Mouse (Mus musculus) MEL (cell line): ENCODE data around the gene Tnfrsf23.
A peak's percentile ranks its signal among the peaks of the same experiment; 100 is the strongest.

Source experiments
- CTCF ChIP-seq, 3 experiments: IDR thresholded peaks in 2 of 3; conservative IDR thresholded peaks in 1 of 3; 2 replicates each; pipeline ENCODE4 v1.5.1; 2011 to 2012; ENCODE audit warnings: low read length in 3 of 3, low read depth in 2 of 3, mild to moderate bottlenecking in 2 of 3, improper control_type of control experiment in 1 of 3, inconsistent platforms in 1 of 3, mixed read lengths in 1 of 3, moderate library complexity in 1 of 3; ENCODE audit not compliant: control insufficient read depth in 1 of 3, insufficient read depth in 1 of 3, poor library complexity in 1 of 3, severe bottlenecking in 1 of 3
- EP300 ChIP-seq, 2 experiments: IDR thresholded peaks; 2 replicates each; pipeline ENCODE4 v1.6.1; 2011; ENCODE audit warnings: improper control_type of control experiment in 2 of 2, low read length in 2 of 2, low read depth in 1 of 2, mild to moderate bottlenecking in 1 of 2
- HCFC1 ChIP-seq: IDR thresholded peaks from 2 replicates; pipeline ENCODE4 v1.6.1; 2012; ENCODE audit warnings: low read depth, mild to moderate bottlenecking, inconsistent platforms, low read length, improper control_type of control experiment, moderate library complexity
- KAT2A ChIP-seq: conservative IDR thresholded peaks from 2 replicates; pipeline ENCODE4 v1.6.1; 2012; ENCODE audit warnings: low read depth, low read length, improper control_type of control experiment, inconsistent platforms
- MAZ ChIP-seq: IDR thresholded peaks from 2 replicates; pipeline ENCODE4 v1.6.1; 2012; ENCODE audit warnings: low read depth, mild to moderate bottlenecking, inconsistent platforms, low read length, improper control_type of control experiment
- MYC ChIP-seq: IDR thresholded peaks from 2 replicates; pipeline ENCODE4 v1.6.1; 2011; ENCODE audit warnings: low read depth, mild to moderate bottlenecking, low read length, improper control_type of control experiment, moderate library complexity
- NRF1 ChIP-seq: IDR thresholded peaks from 2 replicates; pipeline ENCODE4 v1.6.1; 2014; ENCODE audit warnings: low read depth, mild to moderate bottlenecking, inconsistent platforms, low read length, improper control_type of control experiment, moderate library complexity; ENCODE audit not compliant: poor library complexity, insufficient read depth, severe bottlenecking
- POLR2A ChIP-seq, 2 experiments: IDR thresholded peaks; 2 replicates each; pipeline ENCODE4 v1.6.1; 2011 to 2012; ENCODE audit warnings: low read length in 2 of 2, mild to moderate bottlenecking in 2 of 2, control low read depth in 1 of 2, improper control_type of control experiment in 1 of 2, low read depth in 1 of 2, moderate library complexity in 1 of 2; ENCODE audit not compliant: control insufficient read depth in 1 of 2, insufficient read depth in 1 of 2, poor library complexity in 1 of 2
- POLR2AphosphoS5 ChIP-seq: IDR thresholded peaks from 2 replicates; pipeline ENCODE4 v1.6.1; 2012; ENCODE audit warnings: low read depth, borderline replicate concordance, mild to moderate bottlenecking, inconsistent platforms, low read length, moderate library complexity, mixed read lengths
- RAD21 ChIP-seq: IDR thresholded peaks from 2 replicates; pipeline ENCODE4 v1.6.1; 2011; ENCODE audit warnings: mild to moderate bottlenecking, low read depth, low read length, improper control_type of control experiment
- SIN3A ChIP-seq: IDR thresholded peaks from 2 replicates; pipeline ENCODE4 v1.6.1; 2012; ENCODE audit warnings: low read length, improper control_type of control experiment, inconsistent platforms
- USF1 ChIP-seq: IDR thresholded peaks from 2 replicates; pipeline ENCODE4 v1.6.1; 2014; ENCODE audit warnings: low read depth, mild to moderate bottlenecking, inconsistent platforms, low read length, improper control_type of control experiment, moderate library complexity
- USF2 ChIP-seq, 2 experiments: IDR thresholded peaks; 2 replicates each; pipeline ENCODE4 v1.6.1; 2011 to 2012; ENCODE audit warnings: improper control_type of control experiment in 2 of 2, low read length in 2 of 2, borderline replicate concordance in 1 of 2, inconsistent platforms in 1 of 2, low read depth in 1 of 2, mild to moderate bottlenecking in 1 of 2; ENCODE audit not compliant: insufficient read depth in 1 of 2
- ZMIZ1 ChIP-seq: IDR thresholded peaks from 2 replicates; pipeline ENCODE4 v1.6.1; 2012; ENCODE audit warnings: low read depth, mild to moderate bottlenecking, inconsistent platforms, low read length, improper control_type of control experiment, moderate library complexity

GRCm38 (mm10) chr7:143627555-143628286 lies 58.0 kb downstream of the Tnfrsf23 start:
- TF ChIP-seq POLR2A (IDR thresholded peaks at IDR 0.05; ENCODE audit: control insufficient read depth in 1 of 2, insufficient read depth in 1 of 2, low read depth in 1 of 2, low read length in 2 of 2, poor library complexity in 1 of 2) (no peak), HCFC1 (0 out of 2 replicates have a peak, but pooled peaks have one; percentile 53), EP300 (IDR thresholded peaks at IDR 0.05; ENCODE audit: low read depth in 1 of 2, low read length in 2 of 2) (no peak; a peak in 1 of 4 replicates), ZMIZ1 (no peak), CTCF (IDR thresholded peaks at IDR 0.05 in 2 of 3, conservative IDR thresholded peaks at IDR 0.05 in 1 of 3; ENCODE audit: control insufficient read depth in 1 of 3, insufficient read depth in 1 of 3, low read depth in 2 of 3, low read length in 3 of 3, poor library complexity in 1 of 3, severe bottlenecking in 1 of 3) (no peak), USF2 (IDR thresholded peaks at IDR 0.05; ENCODE audit: borderline replicate concordance in 1 of 2, insufficient read depth in 1 of 2, low read depth in 1 of 2, low read length in 2 of 2) (no peak), SIN3A (no peak), RAD21 (no peak), KAT2A (no peak), NRF1 (no peak), USF1 (no peak), MYC (no peak), POLR2AphosphoS5 (no peak), MAZ (no peak)
